Mouse (Mus musculus): ENCODE data around the gene Gc. TPM values are rescaled to one million over a fixed set of nuclear protein-coding genes. Genes with fewer than 3 reads are reported as not detected.

Gene Gc
- not detected in 2 replicates for polyA plus RNA-seq (2014; fragmentation: Nextera tagmentation; extraction: Ambion mirVana)

DNA sequence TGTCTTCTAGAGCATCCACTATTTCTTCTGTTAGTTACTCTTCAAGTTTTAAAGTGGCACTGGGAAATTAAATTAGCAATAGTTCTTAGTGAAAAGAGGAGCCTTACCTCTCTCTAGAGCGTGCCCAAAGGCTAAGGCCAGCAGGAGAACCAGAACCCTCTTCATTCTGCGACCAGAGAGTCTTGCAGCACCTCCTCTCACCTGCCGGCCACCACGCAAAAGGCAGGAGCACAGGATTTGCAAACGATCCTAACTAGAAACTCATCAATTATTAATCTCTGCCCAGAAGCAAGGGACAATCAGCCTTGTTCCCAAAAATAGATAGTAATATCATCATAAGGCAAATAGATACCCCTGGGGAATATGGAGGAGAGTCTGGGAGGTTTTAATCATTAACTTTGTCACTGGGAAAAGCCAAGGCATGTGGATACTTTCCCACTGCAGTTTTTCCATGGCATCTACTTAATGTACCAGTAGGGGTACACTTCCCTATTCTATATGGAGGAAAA, at the start of gene Gc:
TSS of gene Gc (minus strand) at position 345 of the 509 bp plus-strand sequence.
- DNase-seq (ENCODE audit: low spot score) (no peak), ATAC-seq (ENCODE audit: insufficient number of reproducible peaks, low FRiP score, low TSS enrichment, low read depth) (no peak)
- H3K27ac ChIP-seq (replicated peaks; ENCODE audit: low read depth, low read length) = no peak within 1 kb of the TSS
- no peak within 1 kb of the TSS for H3K4me2 ChIP-seq (ENCODE audit: low read depth, severe bottlenecking)
- no peaks in the 10 kb centered on the region for H3K27me3 ChIP-seq (ENCODE audit: control insufficient read depth, insufficient read depth, low read length)
- no peaks in the 10 kb centered on the region for H3K9me3 ChIP-seq (ENCODE audit: control insufficient read depth, low read length)
- no peak within 1 kb of the TSS for H3K4me3 ChIP-seq (ENCODE audit: low read depth, low read length)
- 75% methylated on average over 5 of the region's 5 CpGs for WGBS
- no peak within 1 kb of the TSS for H3K9ac ChIP-seq (ENCODE audit: low read length)
- H3K36me3 ChIP-seq (ENCODE audit: control insufficient read depth, insufficient read depth, low read length) = no peaks in the 10 kb centered on the region
- no peaks in the 10 kb centered on the region for H3K4me1 ChIP-seq (ENCODE audit: control insufficient read depth, insufficient read depth, low read length)

DNA sequence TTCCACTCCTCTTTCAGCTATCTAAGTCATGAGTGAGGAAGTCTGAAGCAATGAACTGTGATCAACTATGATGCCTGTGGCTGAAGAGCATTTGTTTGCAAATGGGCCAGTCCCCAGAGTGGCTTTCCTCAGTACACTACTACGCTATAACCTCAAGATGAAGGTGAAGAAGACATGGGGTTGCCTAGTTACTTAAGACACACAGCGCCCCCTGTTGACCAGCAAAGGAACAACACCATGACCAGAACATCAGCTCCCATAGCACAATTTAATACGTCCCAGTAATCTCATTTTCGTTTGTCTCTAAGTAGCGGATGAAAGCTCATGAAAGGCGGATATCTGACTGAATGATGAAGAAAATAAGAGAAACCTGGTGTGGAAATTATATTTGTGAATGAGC, 42.5 kb upstream of the Gc start:
- DNase-seq (ENCODE audit: low spot score) (peak; percentile 26), ATAC-seq (ENCODE audit: insufficient number of reproducible peaks, low FRiP score, low TSS enrichment, low read depth) (no peak)
- Histone ChIP-seq H3K27ac (replicated peaks; ENCODE audit: low read depth, low read length) (no peak overlapping the region), H3K36me3 (ENCODE audit: control insufficient read depth, insufficient read depth, low read length) (no peaks in the 10 kb centered on the region), H3K9me3 (ENCODE audit: control insufficient read depth, low read length) (no peaks in the 10 kb centered on the region), H3K27me3 (ENCODE audit: control insufficient read depth, insufficient read depth, low read length) (no peaks in the 10 kb centered on the region), H3K4me2 (ENCODE audit: low read depth, severe bottlenecking) (no peak overlapping the region), H3K4me1 (ENCODE audit: control insufficient read depth, insufficient read depth, low read length) (no peaks in the 10 kb centered on the region), H3K4me3 (ENCODE audit: low read depth, low read length) (no peak overlapping the region), H3K9ac (ENCODE audit: low read length) (no peak overlapping the region)
- WGBS = 59% methylated on average over 6 of the region's 6 CpGs

DNA sequence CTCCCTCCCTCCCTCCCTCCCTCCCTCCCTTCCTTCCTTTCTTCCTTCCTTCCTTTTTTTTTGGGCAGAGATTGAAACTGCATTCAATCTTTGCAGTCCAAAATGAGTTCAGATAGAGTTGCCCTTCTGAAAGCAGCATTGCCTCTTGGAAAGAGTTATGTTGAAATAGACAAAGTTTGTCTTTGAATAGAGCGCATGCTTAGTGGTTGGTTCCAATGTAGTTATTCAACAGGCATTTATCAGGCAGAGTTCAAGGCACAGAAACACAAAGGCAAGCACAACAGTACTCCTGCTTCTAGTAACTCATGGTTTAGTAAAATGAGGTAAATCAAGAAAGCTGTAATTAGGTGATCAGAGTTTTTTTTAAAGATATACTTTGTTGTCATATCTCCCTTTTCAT, 34.9 kb upstream of the Gc start:
- 97% methylated on average over 1 of the region's 1 CpGs for WGBS
- H3K27me3 ChIP-seq (ENCODE audit: control insufficient read depth, insufficient read depth, low read length) = no peaks in the 10 kb centered on the region
- H3K4me1 ChIP-seq (ENCODE audit: control insufficient read depth, insufficient read depth, low read length) = no peaks in the 10 kb centered on the region
- H3K27ac ChIP-seq (replicated peaks; ENCODE audit: low read depth, low read length) = no peak overlapping the region
- H3K4me3 ChIP-seq (ENCODE audit: low read depth, low read length) = no peak overlapping the region
- no peak overlapping the region for H3K9ac ChIP-seq (ENCODE audit: low read length)
- no peak for ATAC-seq (ENCODE audit: insufficient number of reproducible peaks, low FRiP score, low TSS enrichment, low read depth)
- no peaks in the 10 kb centered on the region for H3K9me3 ChIP-seq (ENCODE audit: control insufficient read depth, low read length)
- no peak for DNase-seq (ENCODE audit: low spot score)
- H3K4me2 ChIP-seq (ENCODE audit: low read depth, severe bottlenecking) = no peak overlapping the region
- H3K36me3 ChIP-seq (ENCODE audit: control insufficient read depth, insufficient read depth, low read length) = no peaks in the 10 kb centered on the region

DNA sequence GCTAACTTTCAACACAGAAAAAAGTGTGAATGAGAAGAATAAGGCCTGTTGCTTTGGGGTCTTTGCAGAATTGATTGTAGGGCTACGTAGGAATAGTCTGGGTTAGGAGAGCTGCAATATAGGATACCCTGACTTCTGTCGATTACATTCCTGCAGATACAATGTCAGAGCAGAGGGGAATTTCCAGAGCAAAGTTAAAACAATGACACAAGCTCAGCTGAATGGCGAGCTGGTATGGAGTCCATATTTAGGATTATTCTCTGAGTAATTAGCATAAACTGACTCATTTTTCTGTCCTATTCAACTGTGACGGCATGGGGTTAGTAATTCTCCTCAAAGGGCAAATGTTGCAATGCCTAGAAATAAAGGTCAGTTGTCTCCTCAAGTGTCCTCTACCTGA, 12.8 kb upstream of the Gc start:
- WGBS = 82% methylated on average over 4 of the region's 4 CpGs
- no peak overlapping the region for H3K27ac ChIP-seq (replicated peaks; ENCODE audit: low read depth, low read length)
- H3K4me3 ChIP-seq (ENCODE audit: low read depth, low read length) = no peak overlapping the region
- no peak for DNase-seq (ENCODE audit: low spot score)
- no peaks in the 10 kb centered on the region for H3K27me3 ChIP-seq (ENCODE audit: control insufficient read depth, insufficient read depth, low read length)
- no peak for ATAC-seq (ENCODE audit: insufficient number of reproducible peaks, low FRiP score, low TSS enrichment, low read depth)
- H3K9ac ChIP-seq (ENCODE audit: low read length) = no peak overlapping the region
- no peaks in the 10 kb centered on the region for H3K36me3 ChIP-seq (ENCODE audit: control insufficient read depth, insufficient read depth, low read length)
- no peak overlapping the region for H3K4me2 ChIP-seq (ENCODE audit: low read depth, severe bottlenecking)
- H3K4me1 ChIP-seq (ENCODE audit: control insufficient read depth, insufficient read depth, low read length) = no peaks in the 10 kb centered on the region
- H3K9me3 ChIP-seq (ENCODE audit: control insufficient read depth, low read length) = no peaks in the 10 kb centered on the region

DNA sequence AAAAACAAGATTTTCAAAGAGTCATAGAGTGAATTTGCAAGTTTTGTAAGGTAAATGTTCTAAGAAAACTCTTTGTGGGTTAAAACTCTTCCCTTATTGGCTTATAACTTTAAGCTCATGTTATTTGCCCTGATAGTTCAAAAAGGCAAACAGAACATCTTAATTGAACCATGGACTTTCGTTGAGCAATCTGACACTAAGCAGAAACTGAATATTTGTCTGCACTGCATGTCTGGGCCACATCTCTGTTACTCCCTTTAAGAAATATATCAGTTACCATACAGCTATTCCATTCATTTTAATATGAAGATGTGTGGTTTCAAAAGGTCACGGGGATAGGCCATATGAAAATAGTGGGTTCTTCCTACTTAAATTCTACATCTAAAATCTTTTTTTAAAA, 10.2 kb upstream of the Gc start:
- Histone ChIP-seq H3K4me2 (ENCODE audit: low read depth, severe bottlenecking) (no peak overlapping the region), H3K27ac (replicated peaks; ENCODE audit: low read depth, low read length) (no peak overlapping the region), H3K4me1 (ENCODE audit: control insufficient read depth, insufficient read depth, low read length) (no peaks in the 10 kb centered on the region), H3K27me3 (ENCODE audit: control insufficient read depth, insufficient read depth, low read length) (no peaks in the 10 kb centered on the region), H3K9ac (ENCODE audit: low read length) (no peak overlapping the region), H3K9me3 (ENCODE audit: control insufficient read depth, low read length) (no peaks in the 10 kb centered on the region), H3K36me3 (ENCODE audit: control insufficient read depth, insufficient read depth, low read length) (no peaks in the 10 kb centered on the region), H3K4me3 (ENCODE audit: low read depth, low read length) (no peak overlapping the region)
- no peak for DNase-seq (ENCODE audit: low spot score)
- WGBS = 83% methylated on average over 2 of the region's 2 CpGs
- no peak for ATAC-seq (ENCODE audit: insufficient number of reproducible peaks, low FRiP score, low TSS enrichment, low read depth)

DNA sequence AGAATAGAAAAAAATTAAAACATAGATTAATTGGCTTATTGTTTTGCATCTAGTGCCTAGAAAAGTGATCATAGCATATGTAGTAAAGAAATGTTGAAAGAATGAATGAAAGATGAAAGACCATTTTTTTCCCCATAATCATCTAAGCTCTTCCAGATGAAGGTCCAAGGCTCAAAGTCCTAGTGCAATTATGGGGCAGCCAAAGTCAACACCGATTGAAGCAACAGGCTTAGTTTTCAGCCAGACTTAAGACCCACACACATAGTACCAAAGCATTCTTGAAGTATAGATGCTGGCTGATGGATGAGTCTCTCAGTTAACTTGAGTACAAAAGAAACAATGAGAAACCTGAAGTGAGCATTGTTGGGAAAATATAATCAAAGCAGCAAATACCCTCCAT, 9.3 kb upstream of the Gc start:
- no peak overlapping the region for H3K4me2 ChIP-seq (ENCODE audit: low read depth, severe bottlenecking)
- 89% methylated on average over 1 of the region's 1 CpGs for WGBS
- no peak for ATAC-seq (ENCODE audit: insufficient number of reproducible peaks, low FRiP score, low TSS enrichment, low read depth)

DNA sequence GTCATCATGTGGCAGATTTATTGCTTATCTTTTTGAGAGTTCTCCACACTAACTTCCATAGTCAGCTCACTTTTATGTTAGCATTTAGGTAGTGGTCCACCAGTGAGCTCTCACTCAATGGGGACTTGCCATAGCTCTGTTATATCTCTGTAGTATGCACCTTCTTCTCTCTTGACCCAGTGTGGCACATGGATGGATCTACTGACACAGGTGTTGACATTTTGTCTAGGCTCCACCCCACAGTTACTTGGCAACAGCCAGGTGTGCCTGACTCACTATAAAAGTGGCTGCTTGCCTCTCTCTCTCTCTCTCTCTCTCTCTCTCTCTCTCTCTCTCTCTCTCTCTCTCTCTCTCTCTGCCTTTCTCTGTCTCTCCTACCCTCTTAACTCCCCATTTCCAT, 8.6 kb upstream of the Gc start:
- Histone ChIP-seq H3K9ac (ENCODE audit: low read length) (no peak overlapping the region), H3K4me3 (ENCODE audit: low read depth, low read length) (no peak overlapping the region), H3K27ac (replicated peaks; ENCODE audit: low read depth, low read length) (no peak overlapping the region), H3K4me2 (ENCODE audit: low read depth, severe bottlenecking) (no peak overlapping the region), H3K4me1 (ENCODE audit: control insufficient read depth, insufficient read depth, low read length) (no peaks in the 10 kb centered on the region), H3K9me3 (ENCODE audit: control insufficient read depth, low read length) (no peaks in the 10 kb centered on the region), H3K27me3 (ENCODE audit: control insufficient read depth, insufficient read depth, low read length) (no peaks in the 10 kb centered on the region), H3K36me3 (ENCODE audit: control insufficient read depth, insufficient read depth, low read length) (no peaks in the 10 kb centered on the region)
- DNase-seq (ENCODE audit: low spot score) (no peak), ATAC-seq (ENCODE audit: insufficient number of reproducible peaks, low FRiP score, low TSS enrichment, low read depth) (peak; percentile 35; the same call in 1 of the 2 replicates)

More for the DNA sequence above, 9.3 kb upstream of the Gc start:
- H3K27me3 ChIP-seq (ENCODE audit: control insufficient read depth, insufficient read depth, low read length) = no peaks in the 10 kb centered on the region
- H3K9me3 ChIP-seq (ENCODE audit: control insufficient read depth, low read length) = no peaks in the 10 kb centered on the region
- DNase-seq (ENCODE audit: low spot score) = no peak
- H3K9ac ChIP-seq (ENCODE audit: low read length) = no peak overlapping the region
- no peak overlapping the region for H3K4me3 ChIP-seq (ENCODE audit: low read depth, low read length)
- no peaks in the 10 kb centered on the region for H3K36me3 ChIP-seq (ENCODE audit: control insufficient read depth, insufficient read depth, low read length)
- H3K27ac ChIP-seq (replicated peaks; ENCODE audit: low read depth, low read length) = no peak overlapping the region
- no peaks in the 10 kb centered on the region for H3K4me1 ChIP-seq (ENCODE audit: control insufficient read depth, insufficient read depth, low read length)

DNA sequence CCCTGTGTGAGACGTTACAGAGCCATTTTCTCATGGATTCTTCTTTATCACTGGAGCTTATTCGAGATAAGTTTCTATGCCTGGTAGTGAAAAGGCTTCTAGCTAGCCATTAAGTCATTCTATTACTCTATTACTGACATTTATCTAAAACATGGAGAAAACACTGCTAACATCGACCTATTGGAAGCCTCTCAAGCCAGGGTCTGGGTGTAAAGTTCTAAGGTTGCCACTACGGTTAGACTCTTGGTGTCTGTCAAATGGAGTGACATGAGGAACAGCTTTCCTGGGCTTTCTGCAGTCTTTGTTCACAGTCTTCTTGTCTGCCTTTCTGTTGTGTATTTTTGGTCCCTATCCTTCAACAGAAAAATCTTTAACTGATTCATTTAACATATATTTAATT, 4.1 kb upstream of the Gc start:
- no peak for ATAC-seq (ENCODE audit: insufficient number of reproducible peaks, low FRiP score, low TSS enrichment, low read depth)
- DNase-seq (ENCODE audit: low spot score) = no peak
- H3K4me3 ChIP-seq (ENCODE audit: low read depth, low read length) = no peak overlapping the region
- WGBS = 77% methylated on average over 4 of the region's 4 CpGs
- no peak overlapping the region for H3K4me2 ChIP-seq (ENCODE audit: low read depth, severe bottlenecking)
- no peaks in the 10 kb centered on the region for H3K9me3 ChIP-seq (ENCODE audit: control insufficient read depth, low read length)
- no peak overlapping the region for H3K9ac ChIP-seq (ENCODE audit: low read length)
- H3K36me3 ChIP-seq (ENCODE audit: control insufficient read depth, insufficient read depth, low read length) = no peaks in the 10 kb centered on the region
- no peaks in the 10 kb centered on the region for H3K4me1 ChIP-seq (ENCODE audit: control insufficient read depth, insufficient read depth, low read length)
- H3K27ac ChIP-seq (replicated peaks; ENCODE audit: low read depth, low read length) = no peak overlapping the region
- H3K27me3 ChIP-seq (ENCODE audit: control insufficient read depth, insufficient read depth, low read length) = no peaks in the 10 kb centered on the region

DNA sequence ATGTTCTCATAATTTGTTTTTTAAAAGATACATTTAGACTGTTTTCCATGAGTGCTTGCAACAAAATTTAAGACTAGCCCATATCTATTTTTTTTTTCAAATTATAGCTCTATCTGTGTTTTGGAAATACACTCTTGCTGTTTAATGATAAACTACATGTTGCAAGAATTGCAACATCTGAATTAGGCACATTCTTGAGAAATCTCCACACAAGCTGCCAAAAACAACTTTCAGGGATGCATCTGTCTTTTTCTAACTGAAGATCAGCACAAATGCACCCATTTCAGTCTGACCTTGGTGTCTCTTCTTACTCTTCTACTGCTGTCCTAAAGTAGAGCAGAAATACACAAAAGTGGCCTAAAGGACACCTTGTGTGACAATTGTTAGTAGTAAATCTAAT, 1.9 kb upstream of the Gc start:
- H3K9ac ChIP-seq (ENCODE audit: low read length) = no peak overlapping the region
- H3K4me2 ChIP-seq (ENCODE audit: low read depth, severe bottlenecking) = no peak overlapping the region
- H3K9me3 ChIP-seq (ENCODE audit: control insufficient read depth, low read length) = no peaks in the 10 kb centered on the region
- no peak overlapping the region for H3K4me3 ChIP-seq (ENCODE audit: low read depth, low read length)
- ATAC-seq (ENCODE audit: insufficient number of reproducible peaks, low FRiP score, low TSS enrichment, low read depth) (no peak), DNase-seq (ENCODE audit: low spot score) (no peak)
- H3K36me3 ChIP-seq (ENCODE audit: control insufficient read depth, insufficient read depth, low read length) = no peaks in the 10 kb centered on the region
- H3K27ac ChIP-seq (replicated peaks; ENCODE audit: low read depth, low read length) = no peak overlapping the region
- H3K4me1 ChIP-seq (ENCODE audit: control insufficient read depth, insufficient read depth, low read length) = no peaks in the 10 kb centered on the region
- no peaks in the 10 kb centered on the region for H3K27me3 ChIP-seq (ENCODE audit: control insufficient read depth, insufficient read depth, low read length)
